Mouse (Mus musculus) hindbrain, embryonic 12.5 days (tissue): ENCODE data around the gene Fbxl16. TPM values are rescaled to one million over a fixed set of nuclear protein-coding genes. Genes with fewer than 3 reads are reported as not detected.

Source experiments
- ATAC-seq: fragments of 200-750 bp; cut with Nextera tagmentation; 2 replicates; pipeline ENCODE4 v1.8.0; 2017; ENCODE audit warnings: moderate TSS enrichment; ENCODE audit not compliant: low FRiP score
- H3K27ac ChIP-seq: fragments of 300-500 bp; sonication (generic); 2 replicates; pipeline ENCODE4 v1.5.1; 2016; ENCODE audit warnings: mild to moderate bottlenecking
- H3K27me3 ChIP-seq: fragments of 300-500 bp; sonication (generic); 2 replicates; pipeline ENCODE4 v1.6.1; 2016; ENCODE audit warnings: mild to moderate bottlenecking
- H3K36me3 ChIP-seq: fragments of 300-500 bp; sonication (generic); 2 replicates; pipeline ENCODE4 v1.6.1; 2016; ENCODE audit warnings: mild to moderate bottlenecking
- H3K4me1 ChIP-seq: fragments of 300-500 bp; sonication (generic); 2 replicates; pipeline ENCODE4 v1.6.1; 2016
- H3K4me2 ChIP-seq: fragments of 300-500 bp; sonication (generic); replicated peaks from 2 replicates; pipeline ENCODE4 v1.6.1; 2016; ENCODE audit warnings: mild to moderate bottlenecking
- H3K4me3 ChIP-seq: fragments of 300-500 bp; sonication (generic); 2 replicates; pipeline ENCODE4 v1.5.1; 2016; ENCODE audit warnings: mild to moderate bottlenecking
- H3K9ac ChIP-seq: fragments of 300-500 bp; sonication (generic); 2 replicates; pipeline ENCODE4 v1.6.1; 2016; ENCODE audit warnings: mild to moderate bottlenecking, moderate library complexity
- H3K9me3 ChIP-seq: fragments of 300-500 bp; sonication (generic); replicated peaks from 2 replicates; pipeline ENCODE4 v1.6.1; 2016; ENCODE audit warnings: mild to moderate bottlenecking
- WGBS: fragments of 180-500 bp; shearing (Covaris S2); methylation state at CpG from one replicate; pipeline ENCODE4 v1.1.7; 2016; 5-methylcytosine and 5-hydroxymethylcytosine counted together
- polyA plus RNA-seq: library from polyadenylated mRNA; unstranded; fragments of >200 nt; fragmentation: Nextera tagmentation; extraction: Ambion mirVana; gene quantifications from 2 replicates; pipeline ENCODE4 v1.2.1, GENCODE M21; 2016

The Fbxl16 gene
- polyA plus RNA-seq, 1 experiment from 2014 or later, result 23.5 TPM

- no peak overlapping the region for H3K9ac ChIP-seq
- H3K4me2 ChIP-seq, result no peak overlapping the region
- no peaks in the 10 kb centered on the region for H3K27me3 ChIP-seq
- ATAC-seq, result no peak
- peak overlapping the region; percentile 13; the same call in 1 of the 2 replicates for H3K27ac ChIP-seq
- peaks cover 51% of the 10 kb centered on the region for H3K36me3 ChIP-seq
- peaks cover 55% of the 10 kb centered on the region for H3K4me1 ChIP-seq
- 84% methylated on average over 14 of the region's 14 CpGs for WGBS
- no peaks in the 10 kb centered on the region for H3K9me3 ChIP-seq
- H3K4me3 ChIP-seq, result no peak overlapping the region
Observed at GRCm38 (mm10) chr17:25839455-25840235, 30.8 kb downstream of the Fbxl16 start.

- Histone ChIP-seq H3K27ac (no peak overlapping the region), H3K36me3 (peaks cover 48% of the 10 kb centered on the region), H3K9me3 (no peaks in the 10 kb centered on the region), H3K4me3 (no peak overlapping the region), H3K27me3 (no peaks in the 10 kb centered on the region), H3K9ac (no peak overlapping the region), H3K4me2 (no peak overlapping the region), H3K4me1 (peaks cover 51% of the 10 kb centered on the region)
- 96% methylated on average over 6 of the region's 6 CpGs for WGBS
- no peak for ATAC-seq
Observed at GRCm38 (mm10) chr17:25840519-25840918, 31.6 kb downstream of the Fbxl16 start.

GRCm38 (mm10) chr17:25841117-25841880, 32.4 kb downstream of the Fbxl16 start, which contains the start of gene Gm20683:
TSS of gene Gm20683 (minus strand) at chr17:25841763.
- H3K9me3 ChIP-seq, result no peaks in the 10 kb centered on the region
- no peak within 1 kb of the TSS for H3K4me2 ChIP-seq
- H3K27me3 ChIP-seq, result no peaks in the 10 kb centered on the region
- WGBS, result 95% methylated on average over 22 of the region's 22 CpGs
- ATAC-seq, result no peak
- no peak within 1 kb of the TSS for H3K27ac ChIP-seq
- H3K4me3 ChIP-seq, result no peak within 1 kb of the TSS
- H3K36me3 ChIP-seq, result peaks cover 56% of the 10 kb centered on the region
- peaks cover 44% of the 10 kb centered on the region for H3K4me1 ChIP-seq
- H3K9ac ChIP-seq, result no peak within 1 kb of the TSS

GRCm38 (mm10) chr17:25842509-25842908, 33.6 kb downstream of the Fbxl16 start:
- WGBS, result 83% methylated on average over 3 of the region's 3 CpGs
- peaks cover 59% of the 10 kb centered on the region for H3K36me3 ChIP-seq
- H3K4me1 ChIP-seq, result peaks cover 32% of the 10 kb centered on the region
- no peak overlapping the region for H3K9ac ChIP-seq
- ATAC-seq, result no peak
- no peaks in the 10 kb centered on the region for H3K9me3 ChIP-seq
- no peak overlapping the region for H3K4me2 ChIP-seq
- H3K27ac ChIP-seq, result no peak overlapping the region
- no peaks in the 10 kb centered on the region for H3K27me3 ChIP-seq
- no peak overlapping the region for H3K4me3 ChIP-seq

GRCm38 (mm10) chr17:25843122-25843521, 34.2 kb downstream of the Fbxl16 start:
- Histone ChIP-seq H3K36me3 (peaks cover 63% of the 10 kb centered on the region), H3K9ac (peak overlapping the region; percentile 88), H3K4me2 (peak overlapping the region; percentile 88)

GRCm38 (mm10) chr17:25843636-25844395, 34.9 kb downstream of the Fbxl16 start:
- ATAC-seq, result no peak; the same call in 1 of the 2 replicates
- Histone ChIP-seq H3K4me1 (peaks cover 20% of the 10 kb centered on the region), H3K4me2 (peak overlapping the region; percentile 88), H3K9ac (peak overlapping the region; percentile 88), H3K36me3 (peaks cover 65% of the 10 kb centered on the region), H3K4me3 (peak overlapping the region; percentile 86), H3K27me3 (no peaks in the 10 kb centered on the region), H3K27ac (peak overlapping the region; percentile 77), H3K9me3 (no peaks in the 10 kb centered on the region)
- WGBS, result 5% methylated on average over 38 of the region's 38 CpGs

More at GRCm38 (mm10) chr17:25843122-25843521, 34.2 kb downstream of the Fbxl16 start:
- no peak for ATAC-seq
- WGBS, result 97% methylated on average over 4 of the region's 4 CpGs
- Histone ChIP-seq H3K9me3 (no peaks in the 10 kb centered on the region), H3K4me1 (peaks cover 26% of the 10 kb centered on the region), H3K27me3 (no peaks in the 10 kb centered on the region), H3K4me3 (peak overlapping the region; percentile 86), H3K27ac (no peak overlapping the region)

- H3K27ac ChIP-seq, result peak within 1 kb of the TSS; percentile 77
- peaks cover 17% of the 10 kb centered on the region for H3K4me1 ChIP-seq
- H3K27me3 ChIP-seq, result no peaks in the 10 kb centered on the region
- peak within 1 kb of the TSS; percentile 88 for H3K9ac ChIP-seq
- peak within 1 kb of the TSS; percentile 88 for H3K4me2 ChIP-seq
- peaks cover 62% of the 10 kb centered on the region for H3K36me3 ChIP-seq
- H3K9me3 ChIP-seq, result no peaks in the 10 kb centered on the region
- H3K4me3 ChIP-seq, result peak within 1 kb of the TSS; percentile 86
- WGBS, result under 1% methylated on average over 21 of the region's 21 CpGs
- peak; percentile 90 for ATAC-seq
Observed at GRCm38 (mm10) chr17:25844396-25844901, 35.6 kb downstream of the Fbxl16 start, which contains the start of gene Rhot2. TSS of gene Rhot2 (minus strand) at chr17:25844851.

- no peaks in the 10 kb centered on the region for H3K9me3 ChIP-seq
- H3K9ac ChIP-seq, result peak overlapping the region; percentile 85; the same call in 1 of the 2 replicates
- H3K27me3 ChIP-seq, result no peaks in the 10 kb centered on the region
- ATAC-seq, result no peak
- peaks cover 5% of the 10 kb centered on the region; the same call in 1 of the 2 replicates for H3K36me3 ChIP-seq
- WGBS, result 90% methylated on average over 6 of the region's 6 CpGs
- 0 out of 2 replicates have a peak overlapping the region, but pooled peaks have one; percentile 7 for H3K27ac ChIP-seq
- H3K4me2 ChIP-seq, result peak overlapping the region; percentile 83
- H3K4me1 ChIP-seq, result peaks cover 21% of the 10 kb centered on the region
- peak overlapping the region; percentile 68 for H3K4me3 ChIP-seq
Observed at GRCm38 (mm10) chr17:25860229-25860628, 51.3 kb downstream of the Fbxl16 start.

GRCm38 (mm10) chr17:25860832-25861703, 52.2 kb downstream of the Fbxl16 start, which contains the start of gene Wdr90:
TSS of gene Wdr90 (minus strand) at chr17:25861501.
- Histone ChIP-seq H3K36me3 (no peaks in the 10 kb centered on the region), H3K4me1 (peaks cover 21% of the 10 kb centered on the region), H3K27me3 (no peaks in the 10 kb centered on the region), H3K4me2 (peak within 1 kb of the TSS; percentile 83), H3K9ac (peak within 1 kb of the TSS; percentile 85), H3K27ac (peak within 1 kb of the TSS; percentile 87), H3K9me3 (no peaks in the 10 kb centered on the region), H3K4me3 (peak within 1 kb of the TSS; percentile 68)
- ATAC-seq, result peak; percentile 91
- 4% methylated on average over 65 of the region's 65 CpGs for WGBS

GRCm38 (mm10) chr17:25861704-25862612, 53.1 kb downstream of the Fbxl16 start:
- Histone ChIP-seq H3K9me3 (no peaks in the 10 kb centered on the region), H3K27ac (peak overlapping the region; percentile 87), H3K4me2 (peak overlapping the region; percentile 83), H3K4me1 (peaks cover 21% of the 10 kb centered on the region), H3K27me3 (no peaks in the 10 kb centered on the region), H3K9ac (peak overlapping the region; percentile 85), H3K36me3 (no peaks in the 10 kb centered on the region), H3K4me3 (peak overlapping the region; percentile 68)
- peak; percentile 55 for ATAC-seq
- WGBS, result 16% methylated on average over 6 of the region's 6 CpGs
